Mouse (Mus musculus): ENCODE results near the gene Phactr3.
A peak's percentile ranks its signal among the peaks of the same experiment; 100 is the strongest.

The Phactr3 gene

DNA sequence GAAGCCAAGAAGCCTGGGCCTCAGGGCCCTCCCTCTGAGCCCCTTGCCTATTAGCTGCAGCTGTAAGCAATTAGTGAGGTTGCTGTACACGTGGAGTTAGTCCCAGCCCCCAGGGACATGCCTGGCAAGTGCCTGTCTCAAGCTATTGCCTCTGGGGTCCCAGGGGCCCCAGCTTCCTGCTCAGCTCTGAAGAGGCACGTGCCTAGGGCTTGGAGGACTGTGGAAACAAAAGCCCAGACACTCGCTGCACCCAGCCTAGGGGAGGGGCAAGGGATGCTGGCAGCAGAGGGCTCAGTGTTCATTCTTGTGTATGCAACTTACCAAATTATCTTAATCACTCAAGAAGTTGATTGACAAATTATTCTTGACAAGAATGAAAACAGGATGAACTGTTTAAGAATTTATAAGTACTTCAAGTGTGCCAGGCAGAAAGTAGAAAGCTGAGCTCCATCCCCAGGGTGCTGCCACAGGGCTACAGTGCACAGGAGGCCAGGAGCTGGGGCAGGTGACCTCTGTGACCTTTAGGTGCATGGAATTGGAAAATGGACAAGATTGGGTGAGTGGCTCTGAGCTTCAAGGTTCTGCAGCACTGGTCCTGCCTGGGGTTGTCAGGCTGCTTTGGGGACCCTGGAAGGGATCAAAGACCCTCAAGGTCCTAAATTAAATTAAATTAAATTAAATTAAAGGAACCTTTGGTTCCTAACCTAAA, 138.5 kb downstream of the Phactr3 start:
- DNase-seq (ENCODE audit: low read depth, low spot score): peak; percentile 10

DNA sequence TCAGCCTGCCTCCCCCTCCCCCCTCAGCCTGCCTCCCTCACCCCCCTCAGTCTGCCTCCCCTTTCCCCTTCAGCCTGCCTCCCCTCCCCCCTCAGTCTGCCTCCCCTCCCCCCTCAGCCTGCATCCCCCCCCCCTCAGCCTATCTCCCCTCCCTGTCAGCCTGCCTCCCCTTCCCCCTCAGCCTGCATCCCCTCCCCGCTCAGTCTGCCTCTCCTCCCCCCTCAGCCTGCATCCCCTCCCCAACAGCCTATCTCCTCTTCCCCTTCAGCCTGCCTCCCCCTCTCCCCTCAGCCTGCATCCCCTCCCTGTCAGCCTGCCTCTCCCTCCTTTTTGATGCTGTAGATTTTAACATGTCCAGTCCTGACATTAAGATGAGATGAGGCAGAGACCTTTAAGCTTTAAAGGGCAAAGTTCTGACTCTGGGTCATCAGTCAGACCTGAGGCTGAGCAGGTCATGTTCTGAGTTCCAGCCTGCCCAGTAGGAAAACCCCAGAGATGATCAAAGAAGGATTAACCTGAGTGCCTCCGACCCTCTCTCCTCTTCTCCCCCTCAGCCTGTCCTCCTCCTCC, 139.3 kb downstream of the Phactr3 start:
- no peak for DNase-seq (ENCODE audit: low read depth, low spot score)

DNA sequence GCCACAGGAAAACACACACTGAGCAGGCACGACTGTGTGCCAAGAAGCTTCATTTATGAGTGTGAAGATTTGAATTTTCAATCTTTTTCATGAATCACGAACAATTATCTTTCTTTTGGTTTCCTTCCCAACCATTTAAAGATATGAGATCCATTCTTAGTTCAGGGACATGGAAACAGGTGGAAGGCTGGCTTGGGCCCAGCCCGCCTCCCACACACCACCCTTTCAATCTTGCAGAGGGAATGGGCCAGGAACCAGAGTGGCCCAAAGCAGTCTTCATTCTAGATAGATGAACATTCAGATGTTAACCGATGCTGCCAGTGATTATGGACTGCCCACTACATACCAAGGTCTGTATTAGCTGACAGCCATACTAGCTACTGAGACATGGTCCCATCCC, 144.3 kb downstream of the Phactr3 start:
- no peak for DNase-seq (ENCODE audit: low read depth, low spot score)

DNA sequence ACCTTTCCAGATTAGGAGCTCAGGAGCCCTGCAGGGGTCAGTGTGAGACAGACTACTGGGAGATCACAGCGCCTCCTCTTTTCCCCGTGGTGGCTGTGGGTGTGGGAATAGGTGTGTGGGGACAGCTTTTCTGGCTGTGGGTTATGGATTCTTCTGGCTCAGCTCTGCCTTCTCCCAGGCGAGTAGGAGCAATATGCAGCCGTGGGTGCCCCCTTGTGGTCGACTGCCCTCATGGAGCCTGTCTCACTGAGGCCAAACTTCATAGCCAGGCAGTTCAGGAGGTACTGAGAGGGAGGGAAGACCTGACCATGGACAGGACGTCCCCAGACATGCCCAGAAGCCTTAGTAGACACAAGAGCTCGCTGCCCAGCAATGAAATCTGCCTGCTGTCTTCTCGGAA, 145.6 kb downstream of the Phactr3 start:
- peak; percentile 50 for DNase-seq (ENCODE audit: low read depth, low spot score)

DNA sequence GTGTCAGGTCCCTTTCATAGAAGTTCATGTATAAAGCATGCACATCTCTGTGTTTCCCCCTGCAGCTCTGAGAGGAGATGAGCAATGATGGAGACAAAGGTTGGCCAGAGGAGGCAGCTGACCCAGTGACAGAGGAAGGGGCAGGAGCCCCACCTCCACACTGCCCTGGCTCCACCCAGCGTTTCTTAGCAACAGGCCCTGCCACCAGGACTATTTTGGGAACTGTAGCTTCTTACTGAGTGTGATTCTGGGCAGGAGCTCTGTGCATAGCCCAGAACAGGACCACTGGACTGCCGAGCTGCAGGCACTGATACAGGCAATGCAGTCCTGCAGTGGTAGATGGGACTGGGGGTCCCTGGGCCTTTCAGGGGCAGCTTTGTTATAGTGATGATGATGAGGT, 146.7 kb downstream of the Phactr3 start:
- no peak for DNase-seq (ENCODE audit: low read depth, low spot score)

DNA sequence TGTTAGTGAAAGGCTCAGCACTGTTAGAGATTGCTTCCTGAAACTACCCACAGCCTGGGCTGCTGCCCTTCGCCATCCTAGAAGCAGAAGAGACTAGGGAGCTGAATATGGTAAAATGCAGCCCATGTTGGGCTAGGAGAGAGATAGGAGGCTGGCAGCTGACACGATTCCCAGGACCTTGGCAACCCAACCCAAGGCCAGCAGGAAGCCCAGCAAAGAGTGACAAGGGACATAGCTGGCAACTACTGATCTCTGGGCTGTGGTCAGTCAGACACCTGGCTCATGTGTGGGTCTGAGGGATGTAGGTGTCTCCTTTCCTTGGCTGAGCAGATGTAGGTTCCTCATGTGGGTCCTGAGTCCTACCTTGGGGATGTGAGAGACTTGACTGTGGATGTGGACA, 152.0 kb downstream of the Phactr3 start:
- no peak for DNase-seq (ENCODE audit: low read depth, low spot score)

DNA sequence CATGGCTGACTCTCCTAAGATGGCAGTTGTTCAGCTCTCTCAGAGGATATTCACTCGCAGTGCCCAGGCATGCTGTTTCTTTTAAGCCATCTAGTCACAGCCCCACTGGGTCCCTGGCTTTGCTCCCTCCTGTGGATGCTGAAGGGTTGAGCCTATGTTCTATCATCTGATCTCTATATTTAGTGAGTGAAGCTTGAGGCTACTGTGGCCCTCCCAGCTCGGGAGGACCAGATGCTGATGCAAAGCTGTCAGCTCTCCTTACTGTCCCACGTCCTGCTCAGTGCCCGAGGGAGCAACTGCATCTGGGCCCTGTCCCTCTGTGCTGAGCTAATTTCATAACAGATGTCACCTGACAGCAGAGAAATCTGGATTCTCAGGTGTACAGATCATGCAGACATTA, 153.6 kb downstream of the Phactr3 start:
- DNase-seq (ENCODE audit: low read depth, low spot score): no peak

DNA sequence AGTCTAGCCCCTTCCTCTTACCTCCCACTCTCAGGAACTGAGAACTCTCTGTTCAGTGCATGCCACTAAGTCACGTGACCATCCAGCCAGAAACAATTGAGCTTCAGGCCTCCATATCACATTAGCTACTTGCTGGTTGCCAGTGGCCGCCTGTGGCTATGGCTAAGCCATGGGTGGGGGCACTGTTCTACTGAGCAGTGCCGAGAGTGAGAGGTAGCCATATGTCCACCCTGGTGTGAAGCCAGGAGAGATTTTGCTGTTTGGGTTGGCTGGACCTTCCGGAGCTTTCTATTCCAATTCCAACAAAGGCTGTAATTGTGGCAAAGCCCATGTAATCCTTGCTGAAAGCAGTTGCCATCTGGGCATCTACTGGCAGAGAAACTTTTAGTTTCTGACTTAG, 155.4 kb downstream of the Phactr3 start:
- no peak for DNase-seq (ENCODE audit: low read depth, low spot score)

DNA sequence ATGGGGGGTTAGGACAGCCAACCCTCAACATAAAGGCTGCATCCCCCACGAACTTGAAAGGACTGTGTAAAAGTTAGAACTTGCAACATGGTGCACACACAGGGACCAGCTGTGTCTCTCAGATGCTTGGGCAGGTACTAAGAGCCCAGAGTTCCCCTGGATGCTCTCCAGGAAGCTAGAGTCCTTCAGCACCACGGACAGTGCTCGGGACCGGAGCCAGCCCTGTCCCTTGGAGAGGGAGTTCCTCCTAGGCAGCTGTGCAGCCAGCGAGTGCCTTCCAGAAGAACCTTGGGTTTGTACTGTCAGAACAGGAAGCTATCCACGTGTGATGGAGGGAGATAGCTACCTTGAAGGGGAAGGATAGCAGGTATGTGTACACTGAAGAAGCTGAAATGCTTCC, 158.4 kb downstream of the Phactr3 start:
- no peak for DNase-seq (ENCODE audit: low read depth, low spot score)

DNA sequence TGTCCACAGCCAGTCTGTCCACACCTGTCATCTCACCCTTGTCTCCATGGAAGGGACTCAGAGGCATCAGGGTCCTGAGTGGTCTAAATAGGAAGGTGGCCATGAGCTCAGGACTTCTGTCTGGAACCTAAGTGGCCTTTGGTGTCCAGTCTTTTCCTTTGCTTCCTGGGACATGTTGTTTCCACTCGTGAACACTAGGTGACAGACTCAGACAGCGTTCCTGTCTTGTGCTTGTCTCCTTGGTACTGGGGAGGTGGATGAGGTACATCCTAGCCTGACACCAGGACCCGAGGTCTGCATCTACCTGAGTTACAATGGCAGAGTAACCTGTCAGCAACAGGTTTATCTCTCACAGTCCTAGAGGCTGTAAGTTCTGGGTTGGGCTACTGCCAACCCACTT, 162.4 kb downstream of the Phactr3 start:
- DNase-seq (ENCODE audit: low read depth, low spot score): no peak

DNA sequence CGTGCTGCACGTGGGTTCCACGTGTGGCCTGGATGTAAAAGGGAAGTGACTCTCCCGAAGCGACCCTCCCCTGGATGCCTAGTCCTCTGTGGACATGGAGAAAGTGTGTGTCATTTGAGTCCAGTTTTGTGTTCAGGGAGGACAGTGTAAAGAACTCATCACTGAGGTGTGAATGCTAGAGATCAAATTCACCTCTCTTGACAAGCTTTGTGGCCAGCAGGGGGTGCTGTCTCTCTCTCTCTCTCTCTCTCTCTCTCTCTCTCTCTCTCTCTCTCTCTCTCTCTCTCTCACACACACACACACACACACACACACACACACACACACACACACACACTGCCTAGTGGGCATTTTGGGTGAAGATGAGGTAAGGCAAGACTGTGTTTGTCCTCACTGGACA, 168.5 kb downstream of the Phactr3 start:
- DNase-seq (ENCODE audit: low read depth, low spot score): no peak

DNA sequence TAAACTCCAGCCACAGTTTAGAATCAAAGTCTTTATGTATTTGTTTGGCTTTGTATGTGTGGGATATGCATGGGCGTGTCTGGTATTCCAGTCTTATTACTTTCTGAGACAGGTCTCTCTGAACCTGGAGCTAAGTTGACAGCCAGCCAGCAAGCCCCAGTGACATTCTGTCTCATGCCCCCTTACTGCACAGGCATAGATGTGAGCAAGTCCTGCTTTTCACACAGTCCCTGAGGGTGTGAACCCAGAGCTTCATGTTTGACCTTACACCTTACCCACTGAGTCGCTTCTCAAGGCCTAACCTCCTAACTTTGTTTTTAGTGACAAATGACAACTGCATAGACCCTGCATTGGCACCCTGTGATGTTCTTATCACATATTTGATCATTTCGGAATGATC, 169.9 kb downstream of the Phactr3 start:
- DNase-seq (ENCODE audit: low read depth, low spot score): no peak

DNA sequence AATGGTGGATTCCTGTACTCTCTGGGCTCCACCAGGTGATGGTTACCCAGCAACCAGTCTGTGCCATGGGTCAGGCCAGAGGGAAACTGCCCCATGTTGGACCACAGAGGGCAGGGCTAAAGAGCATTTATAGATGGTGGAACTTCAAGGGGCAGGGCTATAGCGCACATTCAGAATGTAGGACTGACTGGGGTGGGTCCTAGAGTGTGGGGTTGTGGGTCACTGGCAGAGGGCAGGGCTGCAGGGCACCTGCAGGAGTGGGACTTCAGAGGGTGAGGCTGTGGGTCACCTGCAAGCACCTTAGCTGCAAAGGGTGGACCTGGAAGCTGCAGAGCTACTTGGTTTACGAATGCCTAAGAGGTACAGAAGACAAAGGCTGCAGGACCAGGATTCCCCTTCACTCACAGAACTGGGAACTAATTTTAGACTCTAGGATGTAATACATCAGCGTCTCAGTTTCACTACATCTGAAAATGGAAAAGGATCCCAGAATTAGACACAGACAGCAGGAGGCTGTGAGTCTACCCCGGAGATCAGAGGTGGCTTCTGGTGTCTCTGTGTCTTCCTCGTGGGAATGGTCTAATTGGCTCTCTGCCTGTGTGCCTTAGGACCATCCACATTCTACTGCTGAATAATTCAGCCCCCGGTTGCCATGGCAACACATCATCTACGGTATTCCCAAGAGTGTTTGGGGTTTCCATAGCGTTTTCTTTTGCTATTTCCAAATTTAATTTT, 184.8 kb downstream of the Phactr3 start:
- peak; percentile 79 for DNase-seq (ENCODE audit: low read depth, low spot score)

DNA sequence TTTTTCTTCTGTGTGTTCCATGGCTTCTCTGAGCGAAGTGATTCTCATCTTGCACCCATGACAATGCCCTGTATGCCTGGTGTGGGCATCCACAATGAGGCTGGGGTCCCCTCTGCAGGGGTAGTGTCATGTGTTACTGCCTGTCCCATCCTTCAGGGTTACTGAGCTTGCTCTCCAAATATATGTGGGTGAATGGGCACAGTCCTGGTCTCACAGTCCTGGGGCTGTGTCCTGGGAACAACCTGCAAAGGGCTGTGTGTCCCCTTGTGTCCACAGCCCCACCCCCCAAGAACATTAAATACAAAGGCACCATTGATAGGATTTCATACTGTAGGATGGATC, 185.4 kb downstream of the Phactr3 start:
- no peak for DNase-seq (ENCODE audit: low read depth, low spot score)

DNA sequence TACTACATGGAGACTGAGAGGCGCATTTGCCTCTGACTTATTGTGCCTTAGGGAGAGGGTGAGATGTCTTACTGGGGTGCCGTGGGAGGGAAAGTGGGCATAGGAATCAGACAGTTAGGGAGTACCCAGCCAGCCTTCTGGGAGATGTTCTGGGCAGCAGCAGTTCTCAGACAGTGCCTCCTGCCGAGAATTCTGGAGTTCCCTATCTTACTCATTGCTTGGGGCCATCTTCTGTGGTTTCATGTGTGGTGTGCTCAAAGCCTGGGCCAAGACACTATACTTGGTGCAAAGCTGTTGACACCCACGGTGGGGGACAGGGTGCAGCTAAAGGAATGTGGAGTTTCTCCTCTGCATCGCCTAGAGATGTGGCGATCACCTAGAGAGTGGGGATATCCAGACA, 185.9 kb downstream of the Phactr3 start:
- DNase-seq (ENCODE audit: low read depth, low spot score): no peak

DNA sequence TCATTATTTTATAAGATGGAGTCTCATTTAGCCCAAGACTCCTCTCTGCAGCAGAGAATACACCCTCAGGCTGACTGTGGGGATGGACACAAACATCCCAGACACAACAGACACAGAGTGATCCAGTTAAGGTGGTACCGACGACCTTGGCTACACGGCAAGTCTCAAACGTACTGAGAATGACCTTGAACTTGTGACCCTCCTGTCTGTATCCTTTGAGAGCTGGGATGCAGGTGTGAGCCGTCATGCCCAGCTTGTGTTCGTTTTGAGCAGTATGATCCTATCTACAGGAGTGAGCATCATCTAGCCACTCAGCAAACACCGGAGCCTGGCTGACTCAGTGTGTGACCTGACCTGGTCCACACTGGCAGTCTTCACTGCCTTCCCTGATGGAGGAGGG, 194.8 kb downstream of the Phactr3 start:
- DNase-seq (ENCODE audit: low read depth, low spot score): no peak

DNA sequence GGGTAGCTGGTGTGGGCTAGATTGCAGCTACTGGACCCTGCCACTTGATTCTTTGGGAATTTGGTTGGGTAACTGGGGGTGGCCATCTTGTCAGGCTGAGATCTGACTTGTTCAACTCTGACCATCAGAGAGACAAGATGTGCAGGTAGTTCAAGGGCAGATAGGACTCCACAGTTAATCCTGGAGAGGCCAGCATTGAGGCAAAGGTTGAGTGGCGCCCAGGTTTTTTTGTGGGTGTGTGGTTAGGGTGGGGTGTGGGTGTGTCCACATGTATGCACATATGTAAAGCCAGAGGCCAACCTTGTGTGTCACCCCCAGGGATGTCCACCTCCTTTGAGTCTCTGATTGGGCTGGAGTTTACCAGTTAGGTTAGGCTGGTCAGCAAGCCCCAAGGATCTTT, 197.5 kb downstream of the Phactr3 start:
- DNase-seq (ENCODE audit: low read depth, low spot score): no peak

DNA sequence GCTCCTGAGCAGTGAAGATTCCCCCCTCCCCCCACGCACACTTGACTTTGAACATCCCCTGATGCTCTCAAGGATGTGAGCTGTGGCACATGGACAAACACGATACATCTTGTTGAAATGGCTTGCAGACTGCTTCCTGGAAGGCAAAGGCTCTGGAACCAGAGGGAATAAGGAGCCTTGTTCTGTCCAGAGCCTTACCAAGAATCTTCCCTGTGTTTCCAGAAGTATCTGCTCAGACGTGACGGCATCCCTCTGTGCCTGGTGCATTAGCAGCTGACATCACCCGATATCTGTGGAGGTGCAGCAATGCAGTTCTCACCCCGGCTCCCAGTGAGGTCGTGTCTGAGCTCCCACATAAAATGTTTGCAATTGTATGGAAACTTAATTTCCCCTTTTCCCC, 201.0 kb downstream of the Phactr3 start:
- no peak for DNase-seq (ENCODE audit: low read depth, low spot score)

DNA sequence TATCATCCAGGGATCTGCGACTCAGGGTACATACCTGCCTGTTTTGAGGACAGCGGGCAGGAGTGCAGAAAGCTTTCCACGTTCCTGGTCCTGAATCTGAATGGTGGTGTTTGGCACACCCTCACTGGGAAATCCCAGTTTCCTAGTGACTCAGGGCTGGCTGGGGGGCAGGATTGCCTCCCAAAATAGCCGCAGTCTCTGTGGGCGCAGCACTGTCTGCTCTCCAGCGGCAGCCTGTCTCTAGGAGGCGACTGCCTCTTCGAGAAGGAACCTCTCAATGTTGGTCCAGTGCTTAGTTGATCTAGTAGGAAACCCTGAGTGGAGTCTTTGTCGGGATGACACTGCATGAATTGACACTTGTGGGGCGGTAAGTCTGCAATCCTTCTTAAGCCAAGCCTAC, 202.5 kb downstream of the Phactr3 start:
- no peak for DNase-seq (ENCODE audit: low read depth, low spot score)

DNA sequence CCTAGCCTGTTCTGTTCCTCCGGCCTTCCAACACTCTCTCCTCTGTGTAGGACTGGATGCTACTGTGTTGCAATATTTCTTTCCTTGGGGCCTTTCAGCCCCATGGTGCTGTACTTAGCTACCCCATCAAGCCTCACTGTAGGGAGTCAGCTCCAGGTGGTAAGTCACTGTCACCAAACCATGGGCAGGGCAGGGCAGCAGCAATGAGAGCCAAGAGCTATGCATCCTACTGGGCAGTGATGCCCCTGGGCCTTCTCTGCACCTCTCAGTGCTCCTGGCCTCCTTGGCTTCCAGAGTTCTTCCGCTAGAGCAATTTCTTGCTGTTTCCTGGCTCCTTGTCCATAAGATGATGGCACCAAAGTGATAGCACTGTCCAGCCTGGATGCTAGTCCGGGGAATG, 205.6 kb downstream of the Phactr3 start:
- DNase-seq (ENCODE audit: low read depth, low spot score): no peak

DNA sequence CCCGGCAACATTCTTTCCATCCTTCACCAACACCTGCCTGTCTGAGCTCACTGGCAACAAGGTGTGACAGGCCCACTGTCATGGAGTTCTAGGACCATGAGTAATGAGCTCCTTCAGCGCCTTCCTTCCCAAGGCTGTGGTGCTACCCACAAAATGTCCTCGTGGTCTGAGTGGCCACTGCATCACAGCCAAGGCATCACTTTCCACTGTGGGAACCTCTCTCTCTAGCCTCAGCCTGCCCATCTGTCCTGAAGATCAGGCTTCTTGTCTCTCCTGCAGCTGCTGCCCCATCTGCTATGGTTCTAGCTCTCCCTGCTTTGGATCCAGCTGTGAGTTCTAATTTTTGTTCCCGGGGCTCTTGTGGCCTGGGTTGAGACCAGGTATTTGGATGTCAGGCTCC, 206.0 kb downstream of the Phactr3 start:
- DNase-seq (ENCODE audit: low read depth, low spot score): no peak

DNA sequence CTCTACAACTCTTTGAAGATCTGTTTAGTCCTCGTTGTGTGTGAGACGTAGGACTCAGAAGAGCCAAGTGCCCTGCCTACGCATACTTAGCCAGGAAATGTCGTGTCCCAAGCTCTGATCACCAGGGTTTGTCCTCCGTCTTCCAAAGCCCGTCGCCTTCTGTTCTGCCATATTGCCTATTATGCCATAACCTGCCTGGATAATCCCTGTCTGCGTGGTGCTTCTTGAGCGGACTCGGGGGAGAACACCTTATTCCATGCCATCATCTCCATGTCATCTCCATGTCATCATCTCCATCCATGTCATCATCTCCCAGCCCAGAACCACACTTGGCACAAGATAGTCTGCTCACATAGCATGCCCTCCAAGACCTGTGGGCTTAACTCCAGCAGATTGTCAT, 207.3 kb downstream of the Phactr3 start:
- no peak for DNase-seq (ENCODE audit: low read depth, low spot score)

DNA sequence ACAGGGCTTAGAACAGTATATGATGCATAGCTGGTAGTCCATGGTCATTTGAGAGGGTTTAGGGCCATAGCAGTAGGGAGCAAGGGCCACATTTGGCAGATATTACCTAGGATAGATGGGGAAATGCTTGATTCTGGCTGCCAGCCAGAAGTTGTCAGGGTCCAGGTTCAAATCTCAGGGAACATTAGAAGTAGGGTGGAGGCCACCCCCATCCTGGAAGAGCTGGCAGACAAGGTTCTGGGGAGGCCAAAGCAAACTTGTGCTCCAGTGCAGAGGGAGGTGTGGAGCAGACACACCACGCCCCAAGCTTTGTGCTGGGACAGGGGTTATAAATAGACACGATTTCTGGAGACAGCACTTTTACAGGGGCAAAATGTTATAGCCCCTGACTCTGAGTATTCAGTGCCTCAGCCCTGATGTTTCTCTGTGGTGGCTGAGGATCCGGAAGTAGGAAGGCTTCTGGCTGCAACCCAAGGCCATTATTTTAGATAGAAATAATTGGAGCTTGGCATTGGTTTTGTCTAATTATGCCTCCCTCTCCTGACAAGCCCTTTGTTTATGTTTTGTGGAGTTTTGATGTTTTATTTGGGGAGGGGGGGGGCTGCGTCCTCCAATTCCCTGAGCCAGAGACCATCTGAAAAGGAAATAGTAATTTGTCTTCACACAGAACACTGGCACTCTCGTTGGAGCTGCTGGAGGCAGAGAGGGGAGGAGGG, 208.1 kb downstream of the Phactr3 start:
- DNase-seq (ENCODE audit: low read depth, low spot score): no peak

Data from brain, embryonic 18.5 days (tissue).